Mouse (Mus musculus) liver, adult 2 months (tissue): ENCODE measurements at regions not wholly inside any gene's neighbourhood (a gene's known extent, or its start where the extent isn't known, plus 50 kb on each side); places are given as distances from the start of the nearest gene placed in this dataset.

Experiments
- CTCF ChIP-seq: fragments of 200-500 bp; IDR thresholded peaks from 2 replicates; pipeline ENCODE4 v1.5.1; 2011; ENCODE audit warnings: low read depth, low read length, control low read depth
- POLR2A ChIP-seq: fragments of 200-500 bp; IDR thresholded peaks from 2 replicates; pipeline ENCODE4 v1.6.1; 2011; ENCODE audit warnings: low read length, control low read depth; ENCODE audit not compliant: insufficient read depth; ENCODE audit errors: extremely low read depth

- TF ChIP-seq CTCF (no peak), POLR2A (no peak)
These were observed 77.1 kb upstream of the Dyrk2 start for GRCm38 (mm10) chr10:118947016-118947674.
